Mouse (Mus musculus) fat pad, adult 2 months (tissue): ENCODE results near the gene Wdr66.

ENCODE experiments used
- DNase-seq: peaks from one replicate; pipeline ENCODE4 v3.0.0-alpha.2; 2011; ENCODE audit warnings: low read depth, low spot score; ENCODE audit errors: extremely low read depth

The Wdr66 gene

DNA sequence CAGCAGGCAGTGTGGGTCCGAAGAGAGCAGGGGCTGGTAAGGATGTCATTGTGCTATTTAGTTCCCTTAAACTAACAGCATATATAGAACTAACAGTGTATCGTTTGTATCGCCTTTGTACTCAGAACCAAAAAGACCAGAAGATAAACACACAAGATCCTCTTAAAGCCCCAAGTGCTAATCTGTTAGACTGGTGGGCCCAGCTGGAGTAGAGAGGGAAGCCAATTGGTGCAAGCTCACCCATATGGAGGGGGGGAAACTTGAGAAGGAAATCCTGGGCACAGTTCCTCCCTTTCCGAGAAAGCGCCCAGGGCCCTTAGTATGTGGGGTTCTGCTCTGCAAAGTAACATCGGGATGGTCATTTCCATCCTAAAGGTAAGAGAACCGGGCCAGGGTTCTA, 58.3 kb downstream of the Wdr66 start:
- no peak for DNase-seq

DNA sequence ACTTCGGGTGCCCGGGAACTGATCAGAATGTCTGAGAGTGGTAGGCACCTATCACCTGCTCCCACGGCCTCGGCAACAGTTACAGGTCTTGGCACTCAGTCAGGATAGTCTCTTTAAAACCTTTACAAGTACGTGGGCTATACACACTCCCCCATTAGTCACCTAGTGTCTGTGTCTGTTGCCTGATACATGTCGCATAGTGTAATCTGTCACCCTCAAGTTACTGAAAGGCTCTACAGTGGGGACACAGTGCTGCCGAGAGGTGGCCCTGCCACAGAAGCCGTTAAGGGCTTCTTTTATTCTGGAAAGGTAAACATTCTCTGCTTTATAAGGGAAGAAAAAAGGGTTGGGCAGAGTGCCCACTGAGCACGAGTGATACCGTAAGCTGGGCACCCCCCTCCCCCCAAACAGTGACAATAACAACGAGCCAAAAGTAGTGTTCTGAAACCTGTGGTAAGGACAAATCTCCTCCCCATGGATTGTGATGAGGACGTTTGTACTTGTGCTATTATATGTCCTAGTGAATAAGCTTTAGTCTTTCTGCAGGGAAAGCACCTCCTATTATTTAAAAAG, 61.2 kb downstream of the Wdr66 start:
- no peak for DNase-seq

DNA sequence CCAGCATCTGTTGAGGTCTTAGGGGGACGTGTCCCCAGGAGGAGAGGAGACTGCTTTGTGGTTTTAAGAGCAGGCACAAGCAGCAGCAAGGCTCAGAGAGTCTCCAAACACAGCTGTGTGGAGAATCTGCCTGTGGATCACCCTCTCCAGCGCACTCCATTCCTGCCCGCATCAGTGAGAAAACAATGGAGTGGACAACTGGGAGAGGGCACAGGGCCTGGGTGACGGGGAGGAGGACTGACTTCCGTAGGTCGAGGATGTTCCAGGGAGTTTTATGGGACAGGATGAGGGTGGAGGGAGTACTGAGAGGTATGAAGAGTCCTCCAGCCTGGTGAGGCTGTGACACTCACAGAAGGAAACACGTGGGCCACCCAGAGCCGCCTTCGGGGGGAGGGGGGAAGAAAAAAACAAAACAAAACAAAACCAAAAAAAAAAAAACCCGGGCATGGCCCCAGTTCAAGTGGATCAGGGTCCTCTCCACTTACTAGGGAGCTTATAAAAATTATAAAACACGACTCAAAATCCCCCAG, 62.0 kb downstream of the Wdr66 start:
- no peak for DNase-seq

DNA sequence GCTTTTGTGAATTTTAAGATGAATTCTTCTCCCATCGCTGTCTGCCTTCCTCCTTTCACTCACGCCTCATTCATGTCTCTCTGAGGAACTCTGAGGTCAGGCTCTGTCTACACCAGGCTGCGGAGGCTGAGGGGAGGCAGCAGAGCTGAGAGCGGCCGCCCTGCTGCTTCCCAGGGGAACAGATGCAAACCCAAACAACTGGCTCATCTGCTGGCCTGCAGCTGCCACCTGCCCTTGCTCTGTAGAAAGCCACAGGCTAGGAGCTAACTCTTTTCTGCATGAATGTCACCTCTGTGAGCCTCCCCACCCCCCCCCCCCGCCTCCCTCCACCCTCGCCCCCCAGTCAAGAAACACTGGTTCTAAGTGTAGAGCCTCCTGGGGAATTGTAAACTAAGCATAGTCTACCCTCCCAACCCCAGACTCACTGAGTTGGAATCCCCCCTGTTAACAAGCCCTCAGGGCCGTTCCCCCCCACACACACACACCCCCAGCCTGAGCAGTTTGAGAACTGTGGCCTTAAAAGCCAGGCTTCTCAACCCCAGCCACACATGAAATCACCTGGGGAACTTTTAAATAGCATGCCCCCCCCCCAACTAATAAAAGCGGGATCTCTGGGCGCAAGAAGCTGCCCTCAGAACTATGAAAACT, 63.4 kb downstream of the Wdr66 start:
- no peak for DNase-seq

DNA sequence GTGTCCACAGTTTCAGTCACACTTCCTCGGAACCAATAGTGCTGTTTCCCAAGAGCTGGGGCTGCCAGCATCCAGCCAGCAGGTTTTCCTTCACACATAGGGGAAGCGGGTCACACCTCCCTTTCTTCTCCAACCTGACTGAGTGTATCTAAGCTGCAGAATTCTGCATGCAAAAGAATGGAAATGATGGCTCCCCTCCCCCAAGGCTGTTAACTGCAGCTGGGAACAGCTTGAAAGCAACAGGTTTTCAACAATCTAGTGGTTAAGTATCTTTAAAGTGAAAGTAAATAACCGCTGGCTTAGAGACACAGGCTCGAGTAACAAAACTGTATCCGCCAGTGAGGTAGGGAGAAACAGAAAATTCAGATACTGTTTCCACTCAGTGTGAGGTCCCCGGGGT, 66.1 kb downstream of the Wdr66 start:
- no peak for DNase-seq

DNA sequence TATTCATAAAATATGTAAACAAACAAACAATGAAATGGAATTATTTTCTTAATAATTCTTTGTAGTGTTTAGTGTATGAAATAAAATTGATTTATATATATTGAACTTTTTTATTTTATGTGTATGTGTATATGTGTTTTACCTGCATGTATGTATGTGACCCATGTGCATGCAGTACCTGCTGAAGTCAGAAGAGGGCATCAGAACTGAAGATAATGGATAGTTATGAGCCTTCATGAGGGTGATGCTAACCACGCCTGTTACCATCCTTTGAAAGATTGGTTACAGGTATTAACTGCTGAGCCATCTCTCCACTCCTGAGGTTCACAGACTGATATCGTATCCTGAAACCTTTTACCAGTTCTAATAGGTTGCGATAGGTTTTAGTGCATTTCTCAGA, 68.2 kb downstream of the Wdr66 start:
- no peak for DNase-seq

DNA sequence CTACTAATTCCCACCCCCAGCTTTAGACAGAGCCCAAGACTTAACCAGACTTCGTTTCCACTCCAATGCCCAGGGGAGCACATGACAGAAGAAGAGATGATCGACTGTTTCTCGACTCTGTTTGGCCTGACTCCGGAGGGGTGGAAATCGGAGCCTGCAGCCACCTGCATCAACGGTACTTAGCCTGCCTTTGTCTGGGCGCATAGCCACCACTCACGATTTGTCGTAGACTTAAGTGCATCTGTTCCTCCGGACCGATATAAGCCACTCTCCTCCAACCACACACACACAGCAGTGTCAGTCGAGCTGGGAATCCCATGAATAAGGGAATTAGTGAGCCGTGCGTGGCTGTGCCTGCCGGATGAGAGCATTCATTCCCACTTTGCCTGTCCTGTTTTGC, 72.3 kb downstream of the Wdr66 start:
- no peak for DNase-seq

DNA sequence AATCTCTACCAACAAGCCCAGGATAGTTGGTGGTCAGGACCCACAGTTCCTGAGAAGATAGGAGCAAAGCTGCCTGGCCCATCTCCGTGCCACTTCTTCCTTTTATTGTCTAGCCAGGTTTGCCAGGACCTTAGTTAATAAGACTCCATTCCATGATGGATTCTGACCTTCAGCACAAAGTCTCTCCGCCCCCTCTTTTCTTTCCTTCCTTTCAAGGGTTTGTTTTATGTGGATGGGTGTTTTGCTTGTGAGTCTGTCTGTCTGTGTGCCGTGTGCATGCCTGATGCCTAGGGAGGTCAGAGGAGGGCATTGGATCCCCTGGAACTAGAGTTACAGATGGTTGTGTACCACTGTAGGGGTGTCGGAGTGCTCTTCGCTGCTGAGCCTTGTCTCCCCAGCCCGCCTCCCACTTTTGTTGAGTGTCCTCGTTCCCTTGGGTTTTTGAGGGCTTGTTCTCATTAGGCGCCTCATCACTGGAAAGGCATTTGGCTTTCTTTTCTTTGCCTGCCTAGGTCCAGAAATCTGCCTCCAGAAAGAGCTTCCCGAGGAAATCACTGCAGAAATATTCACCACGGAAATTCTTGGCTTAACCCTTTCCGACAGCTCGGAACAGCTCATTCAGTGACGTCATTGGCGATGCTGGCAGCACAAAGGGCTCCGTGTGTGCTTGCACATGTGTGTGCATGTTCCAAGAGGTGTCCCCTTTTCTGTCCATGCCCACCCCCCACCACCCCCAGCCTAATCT, 74.3 kb downstream of the Wdr66 start:
- no peak for DNase-seq

DNA sequence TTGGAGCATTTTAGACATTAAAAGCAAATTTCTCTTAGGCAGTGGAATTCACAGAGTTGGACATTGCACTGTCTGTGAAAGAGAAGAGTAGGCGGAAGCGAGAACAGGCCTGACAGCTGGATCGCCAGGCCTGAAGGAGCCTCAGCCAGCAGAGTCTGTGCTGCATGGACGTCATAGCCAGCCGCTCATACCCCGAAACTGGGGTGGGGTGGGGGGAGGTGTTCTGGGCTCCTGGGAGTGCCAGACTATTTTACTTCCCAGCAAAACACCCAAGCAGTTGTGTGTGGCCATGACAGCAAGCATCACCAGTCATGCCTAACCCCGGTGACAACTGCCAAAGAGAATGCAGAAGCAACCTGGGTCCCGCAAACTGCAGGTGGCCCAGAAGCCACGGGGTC, 74.8 kb downstream of the Wdr66 start:
- DNase-seq = no peak

DNA sequence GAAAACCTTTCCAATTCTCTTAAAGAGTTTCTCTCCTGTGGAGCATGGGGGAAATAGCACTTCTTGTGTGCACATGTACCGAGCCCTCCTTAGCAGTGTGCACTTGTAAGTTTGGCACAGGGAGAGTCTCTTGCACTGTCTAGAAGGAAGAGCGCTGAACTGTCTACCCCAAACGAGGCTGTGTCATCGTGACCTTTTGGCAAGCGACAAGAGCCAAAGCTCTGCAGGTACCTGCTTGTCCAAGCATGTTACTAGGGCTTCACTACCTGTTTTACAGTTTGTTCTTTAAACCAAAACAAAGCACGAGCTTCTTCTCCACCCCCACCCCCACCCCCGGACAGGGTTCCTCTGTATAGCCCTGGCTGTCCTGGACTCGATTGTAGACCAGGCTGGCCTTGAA, 75.8 kb downstream of the Wdr66 start:
- no peak for DNase-seq

DNA sequence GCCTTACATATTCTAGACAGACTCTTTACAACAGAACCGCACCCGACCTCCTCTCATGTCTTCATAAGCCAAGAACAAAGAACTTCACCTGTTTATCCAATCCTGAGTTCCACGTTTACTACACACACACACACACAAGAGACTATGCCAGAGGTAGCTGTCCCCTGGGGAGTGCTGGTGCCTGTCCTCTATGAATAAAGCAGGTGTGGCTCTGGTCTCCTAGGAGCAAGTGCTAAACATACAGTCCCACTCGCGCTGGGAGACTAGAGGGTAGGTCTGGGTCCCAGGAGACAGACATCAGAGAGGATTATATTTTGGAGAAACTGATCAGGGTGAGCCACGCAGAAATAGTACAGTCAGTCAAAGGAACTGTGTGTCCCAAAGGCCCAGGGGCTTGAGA, 81.7 kb downstream of the Wdr66 start:
- DNase-seq = no peak

DNA sequence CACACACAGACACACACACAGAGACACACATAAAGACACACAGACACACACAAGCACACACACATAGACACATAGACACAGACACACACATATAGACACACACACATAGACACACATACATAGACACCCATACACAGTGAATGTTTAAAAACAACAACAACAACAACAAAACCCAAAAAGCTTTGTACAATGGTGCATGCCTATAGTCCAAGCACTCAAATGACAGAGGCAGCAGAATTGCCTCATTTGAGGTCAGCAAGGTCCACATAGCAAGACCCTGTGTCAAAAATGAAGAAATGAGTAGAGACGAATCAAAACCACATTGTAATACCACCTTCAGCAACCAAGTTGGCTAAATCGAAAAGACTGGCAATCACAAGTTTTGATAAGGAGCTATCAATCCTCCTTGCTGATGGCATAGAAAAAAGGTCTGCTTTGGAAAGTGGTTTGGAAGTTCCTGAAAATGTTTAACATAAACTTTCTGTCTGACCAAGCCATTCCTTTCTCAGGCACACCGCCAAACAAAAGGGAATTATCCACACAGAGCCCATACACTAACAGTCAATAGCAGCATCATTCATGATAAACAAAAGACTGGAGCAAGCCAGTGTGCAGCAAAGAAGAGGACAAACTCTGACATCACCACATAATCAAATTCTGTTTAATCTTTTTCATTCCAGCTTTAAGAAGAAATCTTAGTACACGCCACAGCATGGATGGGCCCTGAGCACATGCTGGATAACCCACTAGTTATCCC, 84.5 kb downstream of the Wdr66 start:
- DNase-seq = no peak

DNA sequence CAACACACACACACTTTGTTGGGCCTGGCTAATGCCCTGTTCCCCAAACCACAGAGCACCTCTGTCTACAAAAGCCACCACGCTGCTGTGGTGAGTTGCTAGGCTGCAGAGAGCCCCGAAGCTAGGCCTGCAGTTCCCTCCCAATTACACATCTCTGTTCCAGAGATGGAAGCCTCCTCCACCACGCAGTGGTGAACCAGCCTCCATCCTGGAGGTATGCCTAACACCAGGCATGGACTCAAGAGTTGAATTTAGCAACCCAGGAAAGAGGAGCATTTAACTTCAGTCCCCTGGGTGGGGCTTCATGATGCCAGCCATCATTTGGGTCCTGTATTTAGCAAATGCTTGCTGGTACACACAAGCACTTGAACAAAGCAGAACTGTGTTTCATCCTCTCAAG, 86.6 kb downstream of the Wdr66 start:
- DNase-seq = no peak

DNA sequence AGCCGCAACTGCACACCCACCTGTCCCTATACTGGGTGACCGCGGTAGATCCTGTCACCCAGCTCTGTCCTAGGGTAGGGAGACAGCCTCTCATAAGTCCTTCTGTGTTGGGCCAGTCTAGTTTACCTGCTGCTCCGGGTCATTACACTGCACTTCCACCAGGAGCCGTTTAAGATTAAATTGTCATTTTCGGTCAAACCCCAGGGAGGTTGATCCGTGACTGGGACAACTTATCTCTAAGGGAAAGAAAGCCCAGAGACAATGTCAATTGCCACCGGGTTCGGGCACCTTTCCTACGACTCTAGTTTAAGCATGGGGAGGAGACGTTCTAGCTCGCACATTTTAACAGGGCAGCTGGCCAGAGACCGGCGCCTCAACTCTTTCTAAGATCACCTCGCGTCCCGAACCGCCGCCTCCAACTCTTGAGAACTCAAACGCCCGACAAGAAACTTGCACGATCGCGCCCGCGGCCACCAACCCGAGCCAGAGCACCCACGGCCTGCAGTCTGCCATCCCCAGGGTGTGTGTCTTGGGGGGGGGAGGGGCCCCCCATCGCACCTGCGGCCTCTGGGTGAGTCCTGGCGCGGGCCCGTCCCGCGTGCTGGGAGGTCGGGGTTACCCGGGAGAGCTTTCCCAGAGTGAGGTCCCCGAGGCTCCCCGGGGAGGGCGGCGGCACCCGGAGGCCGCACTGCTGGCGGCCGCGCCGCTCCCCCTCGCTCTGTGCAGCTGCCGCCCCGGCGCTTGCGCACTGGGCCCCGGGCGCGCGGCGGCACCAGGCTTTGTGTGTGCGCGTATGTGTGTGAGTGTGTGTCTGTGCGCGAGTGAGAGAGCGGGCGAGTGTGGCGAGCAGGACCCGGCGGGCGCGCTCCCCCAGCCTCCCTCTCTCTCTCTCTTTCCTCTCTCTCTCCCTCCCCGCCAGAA, 92.1 kb downstream of the Wdr66 start, which contains the start of gene Bcl7a:
Gene Bcl7a, plus strand, starts transcription at position 128 of the 921 bp plus-strand sequence.
- DNase-seq = no peak

DNA sequence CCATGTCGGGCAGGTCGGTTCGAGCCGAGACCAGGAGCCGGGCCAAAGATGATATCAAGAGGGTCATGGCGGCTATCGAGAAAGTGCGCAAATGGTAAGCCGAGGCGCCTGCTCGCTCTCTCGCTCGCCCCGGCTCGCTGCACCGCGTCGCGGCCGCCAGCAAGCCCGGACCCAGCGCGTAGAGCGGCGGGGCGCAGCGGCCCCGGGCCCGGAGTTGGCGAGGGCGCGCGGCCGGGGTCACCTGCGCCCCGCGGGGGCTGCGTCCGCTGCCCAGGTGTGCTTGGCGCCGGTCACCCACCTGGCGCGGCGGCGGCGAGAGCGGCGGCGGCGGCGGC, 92.7 kb downstream of the Wdr66 start:
- no peak for DNase-seq

DNA sequence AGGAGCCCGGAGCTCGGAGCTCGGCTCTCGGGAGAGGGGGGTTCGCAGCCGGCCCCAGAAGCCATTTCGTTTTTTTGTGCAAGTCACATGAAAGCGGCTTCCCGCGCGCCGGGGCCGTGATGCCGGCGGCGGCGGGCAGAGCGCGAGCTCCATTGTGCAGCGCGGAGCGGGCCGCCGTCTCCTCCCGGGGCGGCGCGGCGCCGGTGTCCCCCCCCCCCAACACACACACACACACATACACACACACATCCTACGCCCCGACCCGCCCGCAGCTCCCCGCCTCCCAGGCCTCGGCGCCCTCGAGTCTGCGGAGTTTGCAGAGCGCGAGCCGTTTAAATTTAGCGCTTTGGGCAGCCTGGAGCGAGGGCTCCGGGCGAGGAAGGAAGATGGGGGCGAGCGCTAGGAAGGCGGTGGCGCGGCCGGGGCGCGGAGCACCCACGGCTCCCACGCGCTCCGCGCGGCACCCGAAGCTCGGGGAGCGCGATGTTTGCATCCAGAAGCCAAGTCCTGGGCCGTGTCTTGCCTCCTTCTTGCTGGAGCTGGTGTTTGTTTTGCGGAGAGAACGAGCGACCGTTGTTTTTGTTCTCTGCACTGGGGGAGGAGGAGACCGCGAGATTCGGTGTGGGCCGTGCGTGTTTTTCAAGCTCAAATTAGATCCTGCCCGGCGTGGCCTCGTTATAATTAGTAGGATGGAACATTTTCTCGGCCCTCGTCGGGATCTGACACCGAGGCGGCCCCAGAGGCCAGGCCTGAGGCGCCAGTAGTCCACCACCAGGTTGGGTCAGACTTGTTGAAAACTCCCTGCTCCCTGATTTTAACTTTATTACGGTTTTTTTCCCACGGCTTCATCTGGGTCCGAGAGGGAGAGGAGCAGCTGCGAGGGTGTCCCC, 93.3 kb downstream of the Wdr66 start:
- DNase-seq = no peak

DNA sequence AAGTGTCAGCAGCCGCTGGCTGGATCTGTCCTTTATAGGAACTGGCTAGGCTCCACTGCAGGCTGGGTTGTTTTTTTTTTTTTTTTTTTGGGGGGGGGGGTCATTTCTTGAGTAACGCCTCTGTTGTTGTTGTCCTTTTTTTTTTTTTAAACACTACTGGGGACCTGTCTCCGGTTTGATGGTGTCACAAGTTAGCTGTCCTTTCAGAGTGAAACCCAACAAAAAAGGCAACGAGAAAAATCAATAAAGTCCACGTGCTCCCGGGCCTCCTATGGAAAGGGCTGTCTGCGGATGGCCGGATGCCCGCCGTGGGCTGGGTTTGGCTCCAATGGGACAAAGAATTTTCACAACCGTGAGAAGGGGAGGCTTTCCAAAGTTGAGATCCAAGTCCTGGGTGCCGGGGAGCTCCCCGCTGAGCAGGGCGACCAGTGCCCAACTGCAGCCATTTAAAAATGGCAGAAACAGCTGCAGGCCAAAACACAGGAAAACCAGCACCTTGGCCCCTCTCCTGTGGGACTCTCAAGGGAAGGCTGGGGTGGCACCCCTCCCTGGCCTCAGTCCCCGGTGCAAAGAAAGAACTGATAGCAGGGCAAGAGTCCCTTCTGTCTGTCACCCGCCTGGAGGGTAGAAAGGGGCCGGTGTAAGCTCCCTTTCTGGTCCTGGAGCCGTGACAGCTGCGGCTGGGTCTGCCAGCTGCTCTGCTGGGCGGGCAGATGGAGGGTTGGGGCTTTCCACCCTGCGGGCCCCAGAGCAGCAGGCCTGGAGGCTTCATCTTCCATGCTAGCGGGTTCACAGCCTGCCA, 94.2 kb downstream of the Wdr66 start:
- DNase-seq = peak; percentile 39

DNA sequence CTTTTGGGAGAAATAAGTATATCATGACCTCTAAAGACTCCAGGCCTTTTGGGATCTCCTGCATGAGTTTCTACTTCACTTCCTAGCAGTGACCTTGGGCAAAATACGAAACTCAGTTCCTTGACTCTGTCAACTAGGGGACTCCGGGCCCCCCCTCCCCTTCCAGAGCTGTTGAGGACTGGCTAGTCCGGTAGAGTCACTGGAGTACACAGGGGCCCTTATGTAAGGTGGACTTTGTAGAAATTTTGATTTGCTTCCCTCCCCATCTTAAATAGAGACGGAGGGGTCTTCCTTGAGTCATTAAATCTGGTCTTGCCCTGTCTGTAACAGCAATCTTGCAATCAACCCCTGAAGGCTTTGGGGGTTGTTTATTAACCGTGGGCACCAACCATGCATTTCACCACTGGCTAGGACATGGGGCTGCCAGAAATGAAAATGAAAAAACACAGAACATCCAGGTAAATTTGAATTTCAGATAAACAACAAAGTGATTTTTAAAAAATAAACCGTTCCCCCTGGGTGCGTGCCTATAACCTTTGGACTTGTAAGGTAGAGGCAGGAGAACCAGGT, 94.9 kb downstream of the Wdr66 start:
- no peak for DNase-seq
